Mouse (Mus musculus) bone marrow macrophage, adult 2 months (primary cell): Measurements from ENCODE around the gene Mylk2. TPM values are rescaled to one million over a fixed set of nuclear protein-coding genes. Genes with fewer than 3 reads are reported as not detected.

Source experiments
- H3K27ac ChIP-seq: 2 replicates; pipeline ENCODE4 v1.5.1; 2012; ENCODE audit warnings: low read depth, low read length; ENCODE audit not compliant: insufficient read depth
- H3K4me1 ChIP-seq: 2 replicates; pipeline ENCODE4 v1.6.1; 2012; ENCODE audit warnings: low read length; ENCODE audit not compliant: control insufficient read depth, insufficient read depth
- H3K4me3 ChIP-seq: 2 replicates; pipeline ENCODE4 v1.5.1; 2012; ENCODE audit warnings: mild to moderate bottlenecking, low read length, moderate library complexity; ENCODE audit not compliant: insufficient read depth
- CTCF ChIP-seq: IDR thresholded peaks from 2 replicates; pipeline ENCODE4 v1.5.1; 2012; ENCODE audit warnings: low read depth, mild to moderate bottlenecking, low read length, moderate library complexity
- POLR2A ChIP-seq: IDR thresholded peaks from 2 replicates; pipeline ENCODE4 v1.6.1; 2012; ENCODE audit warnings: mild to moderate bottlenecking, low read depth, low read length, borderline replicate concordance
- polyA plus RNA-seq: library from polyadenylated mRNA; stranded (reverse); fragments of >200 nt; gene quantifications from 2 replicates; pipeline ENCODE4 v1.2.4, GENCODE M21; 2012; ENCODE audit not compliant: missing spikeins, insufficient read depth, insufficient read length

The Mylk2 gene
- polyA plus RNA-seq, 1 experiment: not detected

GRCm38 (mm10) chr2:152939846-152940245 is 28.7 kb downstream of the Mylk2 start:
- Histone ChIP-seq H3K27ac (no peak overlapping the region), H3K4me3 (no peak overlapping the region), H3K4me1 (0 out of 2 replicates have a peak, but pooled peaks cover 3% of the 10 kb centered on the region)
- peak; percentile 90 for TF ChIP-seq CTCF
- no peak for TF ChIP-seq POLR2A

DNA sequence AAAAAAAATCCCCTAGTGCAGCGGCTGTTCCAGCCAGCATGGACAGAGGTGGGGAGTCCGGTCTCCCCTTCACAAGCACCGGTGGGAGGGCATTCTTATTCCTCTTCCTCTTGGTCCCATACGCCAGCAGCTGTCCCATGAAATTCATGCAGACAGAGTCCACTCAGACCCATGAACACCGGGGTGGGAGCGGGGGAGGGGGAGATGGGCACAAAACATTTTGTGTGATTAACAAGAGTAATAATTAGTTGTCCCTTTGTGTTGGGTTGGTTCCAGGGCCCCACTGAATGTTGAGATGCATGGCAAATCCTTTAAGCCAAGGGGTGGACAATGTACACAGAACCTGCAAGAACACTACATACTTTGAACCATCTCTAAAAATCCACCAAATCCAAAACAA is 30.0 kb downstream of the Mylk2 start:
- Histone ChIP-seq H3K4me3 (no peak overlapping the region), H3K4me1 (0 out of 2 replicates have a peak, but pooled peaks cover 3% of the 10 kb centered on the region), H3K27ac (no peak overlapping the region)
- no peak for TF ChIP-seq CTCF
- no peak for TF ChIP-seq POLR2A

DNA sequence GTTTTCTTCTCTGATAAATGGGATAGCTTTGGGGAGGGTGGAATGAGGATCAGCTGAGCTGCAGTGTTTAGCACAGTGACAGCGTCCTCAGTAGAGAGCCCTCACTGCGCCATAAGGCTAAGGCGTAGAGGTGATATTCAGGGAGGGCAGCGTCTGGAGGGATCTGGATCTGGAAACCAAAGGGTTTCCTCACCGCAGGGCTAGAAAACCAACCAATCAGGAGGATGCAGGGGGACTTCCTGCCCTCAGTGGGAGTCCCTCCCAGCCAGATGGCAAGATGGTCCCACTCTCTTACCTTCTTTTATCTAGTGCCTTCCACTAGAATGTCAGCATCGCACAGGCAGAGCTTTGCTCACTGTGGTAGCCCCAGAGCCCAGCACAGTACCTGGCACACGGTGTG is 30.6 kb downstream of the Mylk2 start:
- TF ChIP-seq CTCF (no peak), POLR2A (no peak)
- no peak overlapping the region for H3K27ac ChIP-seq
- H3K4me3 ChIP-seq: no peak overlapping the region
- 0 out of 2 replicates have a peak, but pooled peaks cover 3% of the 10 kb centered on the region for H3K4me1 ChIP-seq

GRCm38 (mm10) chr2:152942898-152943515 is 31.9 kb downstream of the Mylk2 start:
- peak overlapping the region; percentile 33 for H3K4me3 ChIP-seq
- TF ChIP-seq CTCF (no peak), POLR2A (no peak)
- H3K27ac ChIP-seq: no peak overlapping the region
- H3K4me1 ChIP-seq: 0 out of 2 replicates have a peak, but pooled peaks cover 3% of the 10 kb centered on the region

- TF ChIP-seq POLR2A (no peak), CTCF (no peak)
- Histone ChIP-seq H3K27ac (no peak overlapping the region), H3K4me3 (no peak overlapping the region), H3K4me1 (0 out of 2 replicates have a peak, but pooled peaks cover 3% of the 10 kb centered on the region)
Measured at GRCm38 (mm10) chr2:152943568-152943967, 32.4 kb downstream of the Mylk2 start.

- Histone ChIP-seq H3K4me1 (0 out of 2 replicates have a peak, but pooled peaks cover 3% of the 10 kb centered on the region), H3K27ac (no peak overlapping the region), H3K4me3 (no peak overlapping the region)
- TF ChIP-seq CTCF (no peak), POLR2A (no peak)
Measured at GRCm38 (mm10) chr2:152944013-152944412, 32.9 kb downstream of the Mylk2 start.

DNA sequence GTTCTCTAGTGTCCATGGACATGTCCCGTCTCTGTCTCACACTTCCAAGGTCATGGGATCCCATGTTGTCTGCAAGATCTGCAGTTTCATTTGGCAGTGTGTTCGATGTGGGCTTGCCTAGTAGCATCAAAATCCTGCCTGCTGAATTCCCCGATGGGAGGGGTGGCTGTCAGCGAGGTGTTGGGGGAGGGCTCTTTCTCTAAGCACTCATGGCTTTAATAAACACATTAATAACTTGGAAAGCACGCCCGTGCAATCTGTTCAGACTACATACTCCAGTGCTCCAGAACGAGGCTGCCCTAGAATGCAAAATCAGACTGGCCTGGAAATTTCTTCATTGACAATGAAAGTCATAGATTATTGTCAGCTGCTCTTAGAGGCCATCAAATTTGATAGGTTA is 35.9 kb downstream of the Mylk2 start:
- H3K27ac ChIP-seq: no peak overlapping the region
- TF ChIP-seq POLR2A (no peak), CTCF (no peak)
- no peak overlapping the region for H3K4me3 ChIP-seq
- no peaks in the 10 kb centered on the region for H3K4me1 ChIP-seq

- no peak overlapping the region for H3K27ac ChIP-seq
- TF ChIP-seq CTCF: no peak
- no peak for TF ChIP-seq POLR2A
- H3K4me1 ChIP-seq: no peaks in the 10 kb centered on the region
- H3K4me3 ChIP-seq: no peak overlapping the region
Measured at GRCm38 (mm10) chr2:152948438-152949020, 37.4 kb downstream of the Mylk2 start.

DNA sequence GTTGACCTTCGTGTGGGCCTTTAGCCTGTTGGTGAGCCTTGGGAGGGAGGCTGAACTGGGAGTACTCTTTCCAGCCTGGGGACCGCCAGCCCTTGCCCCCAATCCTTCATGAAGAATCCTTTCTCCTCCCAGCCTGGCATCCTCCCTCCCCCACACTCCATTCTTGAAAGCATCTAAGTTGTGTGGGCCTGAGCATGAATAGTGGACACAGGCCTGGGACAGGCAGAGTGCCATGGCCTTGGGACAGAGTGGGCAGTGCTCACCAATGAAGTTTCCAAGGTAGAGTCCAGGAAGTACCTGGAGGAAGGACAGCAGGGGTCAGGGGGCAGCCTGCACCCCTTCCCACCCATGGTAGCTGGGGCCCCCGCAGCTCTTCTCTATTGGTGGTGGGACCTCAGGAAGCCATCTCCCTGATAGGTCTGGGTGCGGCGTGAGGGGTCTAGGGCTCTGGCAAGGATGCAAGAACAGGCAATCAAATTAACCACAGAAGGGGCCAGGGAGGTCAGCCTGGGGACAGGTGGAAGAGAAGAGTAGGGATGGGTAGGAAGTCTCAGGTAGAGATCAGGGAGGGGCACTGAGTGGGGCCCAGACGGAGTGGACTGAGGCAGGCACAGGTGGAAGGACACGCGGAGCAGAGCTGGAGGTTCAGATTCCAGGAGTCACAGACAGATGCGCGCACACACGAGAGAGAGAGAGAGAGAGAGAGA is 39.4 kb downstream of the Mylk2 start:
- Histone ChIP-seq H3K4me1 (no peaks in the 10 kb centered on the region), H3K27ac (no peak overlapping the region), H3K4me3 (no peak overlapping the region)
- TF ChIP-seq POLR2A (no peak), CTCF (no peak)
